Mouse (Mus musculus) limb, embryonic 10.5 days (tissue): Measurements from ENCODE around the gene Urm1. TPM values are rescaled to one million over a fixed set of nuclear protein-coding genes. Genes with fewer than 3 reads are reported as not detected.
"Not testable (repeated sequence)": the region's sequence is repeated elsewhere in the genome, so short reads cannot be mapped to it uniquely, and the experiment has no call there.

Experiments used
- DNase-seq: peaks from one replicate; pipeline ENCODE4 v3.0.0-alpha.2; 2017; ENCODE audit warnings: low spot score
- H3K27ac ChIP-seq: fragments of 300-500 bp; sonication (generic); 2 replicates; pipeline ENCODE4 v1.5.1; 2016; ENCODE audit warnings: mild to moderate bottlenecking
- H3K27me3 ChIP-seq: fragments of 300-500 bp; sonication (generic); 2 replicates; pipeline ENCODE4 v1.6.1; 2016; ENCODE audit warnings: low read depth, mild to moderate bottlenecking; ENCODE audit not compliant: poor library complexity, severe bottlenecking
- H3K36me3 ChIP-seq: fragments of 300-500 bp; sonication (generic); 2 replicates; pipeline ENCODE4 v1.6.1; 2016; ENCODE audit warnings: mild to moderate bottlenecking, moderate library complexity
- H3K4me1 ChIP-seq: fragments of 300-500 bp; sonication (generic); 2 replicates; pipeline ENCODE4 v1.6.1; 2016
- H3K4me3 ChIP-seq: fragments of 300-500 bp; sonication (generic); 2 replicates; pipeline ENCODE4 v1.5.1; 2016; ENCODE audit warnings: mild to moderate bottlenecking, moderate library complexity
- H3K9me3 ChIP-seq: fragments of 300-500 bp; sonication (generic); replicated peaks from 2 replicates; pipeline ENCODE4 v1.6.1; 2016; ENCODE audit warnings: mild to moderate bottlenecking
- WGBS: fragments of 180-500 bp; shearing (Covaris S2); methylation state at CpG from one replicate; pipeline ENCODE4 v1.1.7; 2016; 5-methylcytosine and 5-hydroxymethylcytosine counted together
- polyA plus RNA-seq: library from polyadenylated mRNA; unstranded; fragments of >200 nt; fragmentation: Nextera tagmentation; extraction: Ambion mirVana; gene quantifications from 2 replicates; pipeline ENCODE4 v1.2.1, GENCODE M21; 2016

Gene Urm1
- 20.4 and 25.1 TPM in 2 replicates for polyA plus RNA-seq

- peak; percentile 87 for DNase-seq
- H3K4me3 ChIP-seq: peak within 1 kb of the TSS; percentile 60
- H3K9me3 ChIP-seq: no peaks in the 10 kb centered on the region
- peak within 1 kb of the TSS; percentile 97 for H3K27ac ChIP-seq
- H3K4me1 ChIP-seq: peaks cover 24% of the 10 kb centered on the region
- under 1% methylated on average over 35 of the region's 35 CpGs for WGBS
- H3K27me3 ChIP-seq: no peaks in the 10 kb centered on the region
- peaks cover 19% of the 10 kb centered on the region for H3K36me3 ChIP-seq
Observed at GRCm38 (mm10) chr2:29820025-29820817, at the start of gene Urm1. TSS of gene Urm1 (plus strand) at chr2:29820075.

DNA sequence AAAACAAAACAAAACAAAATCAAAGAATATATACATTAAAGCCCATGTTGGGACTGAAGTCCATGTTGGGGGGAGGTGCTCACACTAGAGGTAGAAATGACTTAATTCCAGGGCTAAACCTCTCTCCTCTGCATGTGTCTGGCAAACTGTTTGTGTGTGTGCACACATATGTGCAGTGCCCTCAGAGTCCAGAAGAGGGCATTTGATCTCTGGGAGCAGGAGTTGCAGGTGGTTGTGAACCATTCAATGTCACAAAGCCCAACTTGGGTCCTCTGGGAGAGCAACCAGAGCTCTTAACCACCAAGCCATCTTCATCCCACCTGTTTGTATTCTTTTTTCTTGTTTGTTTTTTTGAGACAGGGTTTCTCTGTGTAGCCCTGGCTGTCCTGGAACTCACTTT, 49.7 kb upstream of the Urm1 start:
- no peak overlapping the region for H3K4me3 ChIP-seq
- H3K36me3 ChIP-seq: peaks cover 22% of the 10 kb centered on the region
- no peaks in the 10 kb centered on the region for H3K4me1 ChIP-seq
- no peak for DNase-seq
- H3K27me3 ChIP-seq: no peaks in the 10 kb centered on the region
- no peak overlapping the region for H3K27ac ChIP-seq
- no peaks in the 10 kb centered on the region for H3K9me3 ChIP-seq

- Histone ChIP-seq H3K4me1 (no peaks in the 10 kb centered on the region), H3K4me3 (no peak overlapping the region), H3K27ac (no peak overlapping the region), H3K27me3 (no peaks in the 10 kb centered on the region), H3K9me3 (no peaks in the 10 kb centered on the region), H3K36me3 (peaks cover 37% of the 10 kb centered on the region)
- DNase-seq: no peak
- WGBS: 87% methylated on average over 8 of the region's 8 CpGs
Observed at GRCm38 (mm10) chr2:29771611-29772461, 48.0 kb upstream of the Urm1 start.

- no peaks in the 10 kb centered on the region for H3K4me1 ChIP-seq
- no peaks in the 10 kb centered on the region for H3K27me3 ChIP-seq
- H3K4me3 ChIP-seq: no peak overlapping the region
- 88% methylated on average over 4 of the region's 4 CpGs for WGBS
- peaks cover 51% of the 10 kb centered on the region for H3K36me3 ChIP-seq
- no peak overlapping the region for H3K27ac ChIP-seq
- DNase-seq: no peak
- no peaks in the 10 kb centered on the region for H3K9me3 ChIP-seq
Observed at GRCm38 (mm10) chr2:29773323-29773722, 46.6 kb upstream of the Urm1 start.

GRCm38 (mm10) chr2:29781256-29781655, 38.6 kb upstream of the Urm1 start:
- H3K9me3 ChIP-seq, H3K27ac ChIP-seq, H3K27me3 ChIP-seq, H3K4me1 ChIP-seq, DNase-seq, H3K4me3 ChIP-seq: not testable (repeated sequence)
- peaks cover 99% of the 10 kb centered on the region for H3K36me3 ChIP-seq
- WGBS: 96% methylated on average over 2 of the region's 2 CpGs

- Histone ChIP-seq H3K9me3 (peaks cover 9% of the 10 kb centered on the region; the same call in 1 of the 2 replicates), H3K27ac (no peak overlapping the region), H3K4me1 (peaks cover 15% of the 10 kb centered on the region), H3K36me3 (peaks cover 72% of the 10 kb centered on the region), H3K27me3 (no peaks in the 10 kb centered on the region), H3K4me3 (no peak overlapping the region)
- 87% methylated on average over 4 of the region's 4 CpGs for WGBS
- no peak for DNase-seq
Observed at GRCm38 (mm10) chr2:29784290-29784689, 35.6 kb upstream of the Urm1 start.

GRCm38 (mm10) chr2:29787104-29787917, 32.6 kb upstream of the Urm1 start, which contains the start of gene Coq4:
TSS of gene Coq4 (plus strand) at chr2:29787493.
- H3K4me1 ChIP-seq: peaks cover 15% of the 10 kb centered on the region
- peak within 1 kb of the TSS; percentile 79 for H3K4me3 ChIP-seq
- DNase-seq: peak; percentile 93
- WGBS: 1% methylated on average over 31 of the region's 31 CpGs
- H3K36me3 ChIP-seq: peaks cover 71% of the 10 kb centered on the region
- 0 out of 2 replicates have a peak, but pooled peaks cover under 1% of the 10 kb centered on the region for H3K9me3 ChIP-seq
- H3K27ac ChIP-seq: peak within 1 kb of the TSS; percentile 83
- H3K27me3 ChIP-seq: no peaks in the 10 kb centered on the region

- peak within 1 kb of the TSS; percentile 83 for H3K27ac ChIP-seq
- under 1% methylated on average over 45 of the region's 45 CpGs for WGBS
- H3K27me3 ChIP-seq: no peaks in the 10 kb centered on the region
- H3K9me3 ChIP-seq: no peaks in the 10 kb centered on the region
- peak; percentile 86 for DNase-seq
- peak within 1 kb of the TSS; percentile 79 for H3K4me3 ChIP-seq
- peaks cover 70% of the 10 kb centered on the region for H3K36me3 ChIP-seq
- peaks cover 15% of the 10 kb centered on the region for H3K4me1 ChIP-seq
Observed at GRCm38 (mm10) chr2:29787937-29788681, 31.8 kb upstream of the Urm1 start, which contains the start of gene Trub2. TSS of gene Trub2 (minus strand) at chr2:29788502.

GRCm38 (mm10) chr2:29792772-29793487, 26.9 kb upstream of the Urm1 start:
- H3K27me3 ChIP-seq: no peaks in the 10 kb centered on the region
- H3K27ac ChIP-seq: no peak overlapping the region
- peaks cover 71% of the 10 kb centered on the region for H3K36me3 ChIP-seq
- H3K4me3 ChIP-seq: no peak overlapping the region
- no peaks in the 10 kb centered on the region for H3K9me3 ChIP-seq
- 98% methylated on average over 2 of the region's 2 CpGs for WGBS
- peaks cover 6% of the 10 kb centered on the region; the same call in 1 of the 2 replicates for H3K4me1 ChIP-seq
- no peak for DNase-seq

DNA sequence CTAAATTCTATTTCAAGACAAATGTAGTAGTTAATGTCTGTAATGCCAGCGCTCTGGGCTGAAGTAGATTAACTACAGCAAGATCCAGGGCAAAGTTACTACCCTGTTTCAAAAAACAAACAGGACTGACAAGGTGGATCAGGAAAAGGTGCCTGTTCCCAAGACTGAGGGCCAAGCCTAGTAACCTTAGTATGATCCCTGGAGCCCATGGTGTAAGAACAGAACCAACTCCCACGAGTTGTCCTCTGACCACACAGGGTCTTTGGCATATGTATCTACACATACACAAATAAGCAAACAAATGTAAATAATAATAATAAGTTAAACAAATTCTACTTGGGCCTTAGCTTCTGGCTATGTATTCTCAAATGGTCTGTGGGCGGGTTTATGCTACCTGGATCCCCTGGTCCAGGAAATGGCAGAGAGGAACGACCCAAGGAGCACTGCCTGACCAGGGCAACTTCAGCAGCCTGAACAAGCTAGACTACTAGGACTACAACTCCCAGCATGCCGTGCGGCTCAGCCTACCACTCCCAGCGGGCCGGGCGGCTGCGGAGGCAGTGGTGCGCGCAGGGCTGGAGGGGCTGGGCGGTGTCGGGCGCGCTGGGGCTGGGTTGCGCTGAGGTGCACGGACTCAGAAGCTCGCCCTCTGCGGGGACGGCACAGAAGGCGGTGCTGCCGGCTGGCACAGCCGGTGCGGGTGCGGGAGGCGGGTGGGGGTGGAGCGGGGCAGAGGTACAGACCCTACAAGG, 17.6 kb upstream of the Urm1 start, which contains the start of gene Slc27a4:
TSS of gene Slc27a4 (plus strand) at position 560 of the 752 bp plus-strand sequence.
- H3K27me3 ChIP-seq: 0 out of 2 replicates have a peak, but pooled peaks cover 12% of the 10 kb centered on the region
- H3K4me1 ChIP-seq: peaks cover 26% of the 10 kb centered on the region
- peaks cover 33% of the 10 kb centered on the region for H3K36me3 ChIP-seq
- DNase-seq: peak; percentile 96
- WGBS: 6% methylated on average over 28 of the region's 28 CpGs
- H3K9me3 ChIP-seq: no peaks in the 10 kb centered on the region
- peak within 1 kb of the TSS; percentile 91 for H3K4me3 ChIP-seq
- H3K27ac ChIP-seq: peak within 1 kb of the TSS; percentile 85

GRCm38 (mm10) chr2:29802827-29803201, 17.1 kb upstream of the Urm1 start:
- peak overlapping the region; percentile 85 for H3K27ac ChIP-seq
- H3K4me1 ChIP-seq: peaks cover 26% of the 10 kb centered on the region
- no peak for DNase-seq
- under 1% methylated on average over 39 of the region's 39 CpGs for WGBS
- H3K9me3 ChIP-seq: no peaks in the 10 kb centered on the region
- peaks cover 36% of the 10 kb centered on the region for H3K36me3 ChIP-seq
- H3K27me3 ChIP-seq: 0 out of 2 replicates have a peak, but pooled peaks cover 12% of the 10 kb centered on the region
- peak overlapping the region; percentile 91 for H3K4me3 ChIP-seq
